Mouse (Mus musculus) embryonic facial prominence, embryonic 14.5 days (tissue): ENCODE measurements at regions not wholly inside any gene's neighbourhood (a gene's known extent, or its start where the extent isn't known, plus 50 kb on each side); places are given as distances from the start of the nearest gene placed in this dataset.

ENCODE experiments used
- ATAC-seq: fragments of 200-750 bp; cut with Nextera tagmentation; 2 replicates; pipeline ENCODE4 v1.8.0; 2017; ENCODE audit warnings: low read depth, moderate number of reproducible peaks, moderate TSS enrichment
- DNase-seq: peaks from one replicate; pipeline ENCODE4 v3.0.0-alpha.2; 2015; ENCODE audit warnings: low spot score
- H3K27ac ChIP-seq: fragments of 300-500 bp; sonication (generic); replicated peaks from 2 replicates; pipeline ENCODE4 v1.5.1; 2014; ENCODE audit warnings: low read depth, mild to moderate bottlenecking, low read length, moderate library complexity
- H3K27me3 ChIP-seq: fragments of 300-500 bp; sonication (generic); replicated peaks from 2 replicates; pipeline ENCODE4 v1.6.1; 2014; ENCODE audit warnings: low read length; ENCODE audit not compliant: control insufficient read depth, insufficient read depth
- H3K36me3 ChIP-seq: fragments of 300-500 bp; sonication (generic); 2 replicates; pipeline ENCODE4 v1.6.1; 2014; ENCODE audit warnings: low read length, mixed read lengths; ENCODE audit not compliant: control insufficient read depth, insufficient read depth
- H3K4me1 ChIP-seq: fragments of 300-500 bp; sonication (generic); 2 replicates; pipeline ENCODE4 v1.6.1; 2014; ENCODE audit warnings: antibody characterized with exemption, low read length; ENCODE audit not compliant: control insufficient read depth, insufficient read depth
- H3K4me2 ChIP-seq: fragments of 300-500 bp; sonication (generic); 2 replicates; pipeline ENCODE4 v1.6.1; 2014; ENCODE audit warnings: low read depth, mild to moderate bottlenecking, low read length, moderate library complexity, mixed read lengths
- H3K4me3 ChIP-seq: fragments of 300-500 bp; sonication (generic); 2 replicates; pipeline ENCODE4 v1.5.1; 2014; ENCODE audit warnings: low read depth, mild to moderate bottlenecking, low read length
- H3K9ac ChIP-seq: fragments of 300-500 bp; sonication (generic); 2 replicates; pipeline ENCODE4 v1.6.1; 2014; ENCODE audit warnings: low read depth, mild to moderate bottlenecking, low read length, moderate library complexity, mixed read lengths
- H3K9me3 ChIP-seq: fragments of 300-500 bp; sonication (generic); 2 replicates; pipeline ENCODE4 v1.6.1; 2016; ENCODE audit warnings: low read length; ENCODE audit not compliant: control insufficient read depth
- WGBS: fragments of 180-500 bp; shearing (Covaris S2); extraction: QIAGEN DNeasy Blood & Tissue Kit; methylation state at CpG from one replicate; pipeline ENCODE4 v1.1.7; 2014; 5-methylcytosine and 5-hydroxymethylcytosine counted together

DNA sequence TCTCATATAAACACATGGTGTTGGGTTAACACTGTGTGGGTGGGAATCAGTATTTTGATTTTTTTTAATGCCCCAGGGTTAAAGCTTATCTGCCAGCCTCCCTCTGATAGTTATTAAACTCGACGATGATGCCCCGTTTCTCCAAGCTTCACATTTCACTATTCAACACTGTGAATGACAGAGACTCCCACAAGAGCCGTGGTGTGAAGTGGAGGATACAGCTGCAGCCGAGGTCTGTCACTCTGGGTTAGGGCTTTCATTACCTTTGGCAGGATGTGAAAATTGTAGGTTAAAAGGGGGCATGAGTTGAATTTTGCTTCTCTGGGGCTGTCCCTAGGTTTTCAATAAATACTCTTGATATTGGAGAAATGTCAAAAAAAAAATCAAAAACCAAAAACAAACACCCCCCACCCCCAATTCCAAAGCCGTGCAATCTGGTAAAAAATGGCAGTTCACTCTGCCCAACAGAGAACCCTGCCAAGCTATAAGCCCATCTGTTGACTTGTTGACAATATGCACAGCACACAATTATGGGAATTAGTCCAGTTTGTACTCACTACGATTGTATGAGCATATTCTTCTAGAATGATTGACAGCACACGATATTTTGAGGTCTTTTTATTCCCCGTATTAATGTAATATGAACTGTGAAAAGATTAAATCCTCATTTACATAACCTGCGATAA, 269.7 kb downstream of the Stim2 start:
- 0 out of 2 replicates have a peak, but pooled peaks cover 6% of the 10 kb centered on the region for H3K9me3 ChIP-seq
- ATAC-seq, result no peak
- peaks cover 4% of the 10 kb centered on the region; the same call in 1 of the 2 replicates for H3K4me1 ChIP-seq
- H3K36me3 ChIP-seq, result no peaks in the 10 kb centered on the region
- H3K27ac ChIP-seq, result no peak overlapping the region
- no peak for DNase-seq
- no peak overlapping the region for H3K9ac ChIP-seq
- H3K4me2 ChIP-seq, result no peak overlapping the region
- WGBS, result 55% methylated on average over 10 of the region's 10 CpGs
- H3K27me3 ChIP-seq, result no peaks in the 10 kb centered on the region
- H3K4me3 ChIP-seq, result no peak overlapping the region

DNA sequence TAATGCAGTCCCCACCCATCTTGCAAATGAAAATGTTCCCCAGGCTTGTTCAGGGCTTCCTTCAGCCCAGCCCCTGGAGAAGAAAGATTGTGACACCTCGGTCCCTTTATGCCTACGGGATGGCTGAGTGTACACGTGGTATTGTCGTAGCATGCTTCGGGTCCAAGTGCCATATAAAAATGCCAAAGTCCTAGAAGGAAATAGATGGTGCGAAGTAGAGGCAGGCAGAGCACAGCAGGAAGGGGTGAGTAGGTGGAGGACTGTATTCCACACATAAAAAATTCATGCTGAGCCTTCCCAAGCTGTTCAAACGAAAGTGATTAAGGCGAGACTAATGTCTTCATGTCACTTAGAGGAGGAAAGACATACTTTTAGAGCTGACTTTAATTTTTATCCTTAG, 281.1 kb downstream of the Stim2 start:
- Histone ChIP-seq H3K4me1 (no peaks in the 10 kb centered on the region), H3K9ac (no peak overlapping the region), H3K36me3 (no peaks in the 10 kb centered on the region), H3K4me2 (no peak overlapping the region), H3K9me3 (no peaks in the 10 kb centered on the region), H3K27ac (no peak overlapping the region), H3K27me3 (no peaks in the 10 kb centered on the region), H3K4me3 (no peak overlapping the region)
- ATAC-seq (no peak), DNase-seq (no peak)
- WGBS, result 67% methylated on average over 8 of the region's 8 CpGs

DNA sequence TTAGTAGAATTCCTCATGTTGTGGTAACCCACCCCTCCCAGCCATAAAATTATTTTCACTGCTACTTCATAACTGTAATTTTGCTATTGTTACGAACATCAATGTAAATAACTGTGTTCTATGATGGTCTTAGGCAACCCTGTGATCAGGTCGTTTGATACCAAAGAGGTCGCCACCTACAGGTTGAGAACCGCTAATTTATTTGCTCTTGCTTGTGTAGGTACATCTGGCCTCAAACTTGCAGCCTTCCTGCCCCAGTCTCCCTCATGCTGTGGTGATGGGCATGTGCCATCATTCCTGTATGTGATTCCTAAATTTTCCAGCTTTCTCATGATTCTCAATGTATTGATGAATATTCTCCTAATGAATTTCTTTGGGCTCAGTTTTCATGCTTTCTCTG, 282.4 kb downstream of the Stim2 start:
- H3K4me1 ChIP-seq, result no peaks in the 10 kb centered on the region
- ATAC-seq, result peak; percentile 33; the same call in 1 of the 2 replicates
- no peak overlapping the region for H3K4me2 ChIP-seq
- 38% methylated on average over 4 of the region's 4 CpGs for WGBS
- DNase-seq, result no peak
- H3K9me3 ChIP-seq, result no peaks in the 10 kb centered on the region
- H3K27me3 ChIP-seq, result no peaks in the 10 kb centered on the region
- H3K9ac ChIP-seq, result no peak overlapping the region
- H3K36me3 ChIP-seq, result no peaks in the 10 kb centered on the region
- H3K27ac ChIP-seq, result no peak overlapping the region
- H3K4me3 ChIP-seq, result no peak overlapping the region

DNA sequence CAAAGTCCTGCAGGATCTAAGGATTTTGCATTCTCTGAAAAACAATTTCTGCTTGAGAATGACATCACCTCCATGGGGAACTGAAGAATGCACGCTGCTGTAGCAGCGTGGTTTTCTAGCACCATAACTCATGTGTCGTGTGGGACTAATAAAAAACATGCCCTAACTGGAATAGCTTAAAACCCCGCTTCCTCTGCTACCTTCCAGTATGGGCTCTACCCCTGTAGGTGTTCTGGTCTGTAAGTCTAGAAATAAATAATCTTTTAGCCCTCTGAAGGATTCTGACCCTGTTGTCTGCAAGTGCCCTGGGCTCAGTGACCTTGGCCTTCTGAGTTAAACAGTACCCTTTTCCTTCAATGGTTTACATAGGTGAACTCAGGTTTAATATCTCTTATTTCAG, 282.8 kb downstream of the Stim2 start:
- DNase-seq, result peak; percentile 33
- Histone ChIP-seq H3K9me3 (no peaks in the 10 kb centered on the region), H3K4me3 (no peak overlapping the region), H3K4me1 (no peaks in the 10 kb centered on the region), H3K36me3 (no peaks in the 10 kb centered on the region), H3K27me3 (no peaks in the 10 kb centered on the region), H3K9ac (no peak overlapping the region), H3K27ac (no peak overlapping the region), H3K4me2 (no peak overlapping the region)
- 24% methylated on average over 4 of the region's 4 CpGs for WGBS
- ATAC-seq, result no peak

DNA sequence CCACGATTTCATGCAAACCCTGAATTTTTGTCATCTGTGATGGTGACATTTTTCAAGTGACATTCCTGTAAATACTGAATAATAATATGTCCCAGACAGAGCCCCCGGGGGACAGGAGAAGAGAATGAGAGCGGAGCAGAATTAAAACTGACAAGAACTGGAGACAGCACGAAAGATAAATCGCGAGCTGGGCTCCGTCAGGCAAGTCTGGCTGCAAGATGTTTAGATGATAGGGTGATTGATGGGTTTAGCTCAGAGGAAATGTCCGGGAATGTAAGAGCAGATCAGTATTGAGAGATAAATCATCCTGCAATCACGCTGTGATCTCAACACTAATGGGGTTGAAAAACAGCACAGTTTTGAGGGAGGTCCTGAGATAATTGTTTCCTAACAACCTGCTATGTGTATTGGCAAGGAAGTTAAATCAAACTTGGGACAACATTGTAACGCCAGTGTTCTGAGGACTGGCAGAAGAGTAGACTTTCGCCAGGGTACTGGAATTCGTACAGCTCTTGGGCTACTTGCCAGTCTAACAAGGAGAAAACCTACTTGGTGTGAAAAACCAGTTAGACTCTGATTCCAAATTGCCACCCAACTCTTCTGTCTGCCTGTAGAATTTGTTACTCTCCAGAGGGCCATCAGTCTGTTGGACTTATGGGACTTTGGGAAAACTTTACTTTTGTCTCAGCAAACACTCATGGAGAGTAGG, 292.2 kb downstream of the Stim2 start:
- 42% methylated on average over 12 of the region's 12 CpGs for WGBS
- no peaks in the 10 kb centered on the region for H3K4me1 ChIP-seq
- H3K36me3 ChIP-seq, result no peaks in the 10 kb centered on the region
- no peaks in the 10 kb centered on the region for H3K9me3 ChIP-seq
- no peaks in the 10 kb centered on the region for H3K27me3 ChIP-seq
- H3K9ac ChIP-seq, result no peak overlapping the region
- H3K27ac ChIP-seq, result no peak overlapping the region
- no peak overlapping the region; the same call in 1 of the 2 replicates for H3K4me2 ChIP-seq
- DNase-seq (peak; percentile 34), ATAC-seq (no peak)
- H3K4me3 ChIP-seq, result no peak overlapping the region

DNA sequence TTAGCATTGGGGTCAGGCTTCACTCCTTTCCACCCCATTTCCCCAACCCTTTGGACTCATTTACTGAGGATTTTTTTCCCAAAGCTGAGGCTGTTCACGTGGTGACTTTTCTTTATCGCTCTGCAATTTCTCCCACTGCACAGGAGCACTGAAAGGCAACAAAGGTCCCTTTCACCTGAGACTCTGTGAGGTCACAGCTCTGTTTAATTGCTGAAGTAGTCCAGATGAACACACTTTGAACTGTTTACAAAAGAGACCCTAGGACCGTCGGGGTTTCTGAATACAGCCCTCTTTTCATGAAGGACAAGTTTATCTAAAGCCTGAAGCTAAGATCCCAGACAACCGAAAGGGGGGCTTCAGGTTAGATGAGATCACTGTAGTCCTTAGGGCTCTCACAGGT, 293.6 kb downstream of the Stim2 start:
- Histone ChIP-seq H3K4me1 (no peaks in the 10 kb centered on the region), H3K4me2 (no peak overlapping the region), H3K9ac (no peak overlapping the region), H3K9me3 (no peaks in the 10 kb centered on the region), H3K27ac (no peak overlapping the region), H3K27me3 (no peaks in the 10 kb centered on the region), H3K36me3 (no peaks in the 10 kb centered on the region), H3K4me3 (no peak overlapping the region)
- no peak for ATAC-seq
- no peak for DNase-seq
- 46% methylated on average over 5 of the region's 5 CpGs for WGBS

DNA sequence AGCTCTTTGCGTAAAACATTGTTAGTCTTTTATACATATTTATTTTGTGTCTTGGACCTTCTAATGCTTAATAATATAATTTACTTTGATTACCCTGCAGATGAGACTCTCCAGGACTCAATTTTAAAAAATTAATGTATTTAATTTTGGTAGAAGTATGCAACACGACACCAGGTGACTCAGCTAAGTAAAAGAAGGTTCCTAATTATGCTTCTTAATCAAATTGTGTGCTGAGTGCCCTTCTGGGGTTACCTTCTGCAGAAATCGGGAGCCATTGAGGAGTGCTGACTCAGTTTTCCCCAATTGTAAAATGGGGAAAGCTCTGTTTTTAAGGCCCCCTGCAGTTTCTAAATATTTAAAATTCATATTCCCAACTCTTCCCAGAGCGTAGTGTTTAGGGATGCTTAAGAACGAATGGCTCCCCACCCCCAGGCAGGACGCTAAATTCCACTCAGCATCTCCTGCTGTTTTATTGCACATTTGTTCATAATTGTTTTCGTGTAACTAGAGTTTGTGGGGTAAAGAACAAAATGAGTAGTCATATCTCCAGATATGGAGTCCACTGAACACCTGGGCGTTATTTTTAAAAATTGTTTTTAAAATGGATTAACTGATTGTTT, 315.5 kb downstream of the Stim2 start:
- ATAC-seq, result no peak
- H3K4me1 ChIP-seq, result no peaks in the 10 kb centered on the region
- 80% methylated on average over 8 of the region's 8 CpGs for WGBS

DNA sequence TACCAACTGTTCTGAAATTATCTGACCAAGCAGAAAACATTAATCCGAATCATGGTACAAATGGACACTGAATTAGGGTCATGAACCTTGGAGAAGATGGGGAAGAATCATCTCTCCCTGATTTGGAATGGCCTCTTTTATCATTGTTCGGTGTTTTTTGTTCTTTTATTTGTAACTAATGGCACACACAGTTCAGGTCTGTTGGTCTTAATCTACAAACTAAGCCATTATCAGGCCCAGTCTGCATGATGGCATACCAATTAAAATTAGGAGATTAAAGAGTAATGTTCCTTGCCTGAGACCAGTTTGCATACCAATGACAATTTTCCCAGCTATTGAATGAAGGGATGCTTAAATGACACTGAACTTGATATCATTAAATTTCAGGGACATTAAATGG, 332.1 kb downstream of the Stim2 start:
- Histone ChIP-seq H3K4me3 (no peak overlapping the region), H3K9ac (no peak overlapping the region), H3K4me2 (no peak overlapping the region), H3K27ac (no peak overlapping the region), H3K9me3 (no peaks in the 10 kb centered on the region), H3K4me1 (no peaks in the 10 kb centered on the region), H3K36me3 (no peaks in the 10 kb centered on the region), H3K27me3 (no peaks in the 10 kb centered on the region)
- ATAC-seq (no peak), DNase-seq (no peak)
- WGBS, result 83% methylated on average over 2 of the region's 2 CpGs

More for the DNA sequence above, 315.5 kb downstream of the Stim2 start:
- Histone ChIP-seq H3K4me3 (no peak overlapping the region), H3K9me3 (no peaks in the 10 kb centered on the region), H3K4me2 (no peak overlapping the region), H3K9ac (no peak overlapping the region), H3K36me3 (no peaks in the 10 kb centered on the region), H3K27ac (no peak overlapping the region), H3K27me3 (no peaks in the 10 kb centered on the region)
- DNase-seq, result no peak
